Mouse (Mus musculus) midbrain, embryonic 12.5 days (tissue): ENCODE data around the gene Tex19.1. TPM values are rescaled to one million over a fixed set of nuclear protein-coding genes. Genes with fewer than 3 reads are reported as not detected.

Experiments used
- polyA plus RNA-seq: library from polyadenylated mRNA; unstranded; fragments of >200 nt; fragmentation: Nextera tagmentation; extraction: Ambion mirVana; gene quantifications from 2 replicates; pipeline ENCODE4 v1.2.1, GENCODE M21; 2016

The Tex19.1 gene
- polyA plus RNA-seq, 1 experiment from 2014 or later, result not detected

Other genes starting within 250 kb of the Tex19.1 start
- 5.9 and 6.3 TPM in 2 replicates for gene Ccdc57, start 213.3 kb upstream of the Tex19.1 start, polyA plus RNA-seq
- gene Slc16a3, start 197.7 kb upstream of the Tex19.1 start, polyA plus RNA-seq, result 27.1 and 29.4 TPM in 2 replicates
- gene Csnk1d, start 154.8 kb upstream of the Tex19.1 start, polyA plus RNA-seq, result 167 and 170 TPM in 2 replicates
- gene Cd7, start 106.7 kb upstream of the Tex19.1 start, polyA plus RNA-seq, result not detected in 2 replicates
- not detected in 2 replicates for gene Sectm1b, start 82.6 kb upstream of the Tex19.1 start, polyA plus RNA-seq
- not detected in 2 replicates for gene Sectm1a, start 64.9 kb upstream of the Tex19.1 start, polyA plus RNA-seq
- not detected in 2 replicates for gene Tex19.2, start 27.5 kb upstream of the Tex19.1 start, polyA plus RNA-seq
- gene Uts2r, start 14.1 kb downstream of the Tex19.1 start, polyA plus RNA-seq, result 0.10 TPM in 1 of 2 replicates, not detected in the other
- 11.6 and 11.9 TPM in 2 replicates for gene Hexdc, start 58.3 kb downstream of the Tex19.1 start, polyA plus RNA-seq
- gene Ogfod3, start 58.6 kb downstream of the Tex19.1 start, polyA plus RNA-seq, result 17.3 and 18.5 TPM in 2 replicates
- 38.8 and 41.1 TPM in 2 replicates for gene Cybc1, start 83.2 kb downstream of the Tex19.1 start, polyA plus RNA-seq
- gene Narf, start 91.1 kb downstream of the Tex19.1 start, polyA plus RNA-seq, result 78.7 and 84.5 TPM in 2 replicates
- 11.2 and 11.7 TPM in 2 replicates for gene Foxk2, start 113.8 kb downstream of the Tex19.1 start, polyA plus RNA-seq
- 81.2 and 81.8 TPM in 2 replicates for gene Wdr45b, start 208.3 kb downstream of the Tex19.1 start, polyA plus RNA-seq
- gene Rab40b, start 242.1 kb downstream of the Tex19.1 start, polyA plus RNA-seq, result 3.1 and 4.2 TPM in 2 replicates